Mouse (Mus musculus) erythroblast, embryonic 14.5 days (primary cell): ENCODE data around the gene Armh3.

Experiments
- GATA1 ChIP-seq: IDR thresholded peaks from 2 replicates; pipeline ENCODE4 v1.6.1; 2012; ENCODE audit warnings: low read length, inconsistent platforms, mixed read lengths
- TAL1 ChIP-seq: IDR thresholded peaks from 3 replicates; pipeline ENCODE4 v1.6.1; 2012; ENCODE audit warnings: low read length, inconsistent platforms, mixed read lengths

DNA sequence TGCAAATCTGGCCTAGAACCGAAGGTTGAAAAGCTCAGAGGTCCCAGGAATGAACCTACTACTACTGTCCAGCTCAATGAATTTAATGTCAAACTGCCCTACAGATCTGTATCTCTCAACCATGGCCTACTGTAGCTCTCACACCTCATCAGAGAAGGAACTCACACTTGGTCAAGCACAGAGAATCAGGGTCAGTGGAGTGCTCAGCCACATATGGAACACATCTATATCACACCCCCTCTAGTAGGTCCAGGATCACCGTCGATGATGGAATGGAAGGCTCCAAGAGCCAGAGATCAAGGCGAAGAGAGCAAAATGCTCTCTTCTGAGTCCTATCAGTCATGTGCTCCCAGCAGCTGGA is 150.6 kb downstream of the Armh3 start:
- no peak for TF ChIP-seq TAL1
- TF ChIP-seq GATA1 = no peak
